Mouse (Mus musculus) lung, adult 2 months (tissue): ENCODE measurements around the gene P4ha2.

Experiments used
- CTCF ChIP-seq: fragments of 200-500 bp; IDR thresholded peaks from 2 replicates; pipeline ENCODE4 v1.5.1; 2011; ENCODE audit warnings: mild to moderate bottlenecking, low read length, control low read depth; ENCODE audit not compliant: insufficient read depth
- POLR2A ChIP-seq: fragments of 200-500 bp; IDR thresholded peaks from 2 replicates; pipeline ENCODE4 v1.6.1; 2011; ENCODE audit warnings: low read depth, mild to moderate bottlenecking, control low read depth, low read length, borderline replicate concordance; ENCODE audit errors: extremely low read depth

DNA sequence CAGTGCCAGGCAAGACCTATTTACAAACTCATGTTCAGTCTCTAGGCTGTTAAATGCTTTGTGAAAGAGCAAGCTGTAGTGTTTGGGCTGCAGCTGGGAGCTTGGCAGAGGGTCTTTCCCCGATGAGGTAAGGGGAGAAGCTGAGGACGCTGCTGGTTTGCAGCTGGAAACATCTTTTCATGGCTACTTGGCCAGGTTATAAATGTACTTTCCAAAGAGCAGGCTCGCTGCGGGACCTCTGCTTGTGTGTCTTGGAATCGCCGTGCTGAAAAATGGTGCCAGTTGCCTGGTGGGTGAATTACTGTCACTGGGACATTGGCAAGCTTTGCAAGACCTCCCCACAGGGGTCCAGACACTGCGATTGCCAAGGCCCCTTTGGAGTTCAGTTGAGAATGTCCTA is 7.3 kb downstream of the P4ha2 start:
- no peak for TF ChIP-seq POLR2A
- TF ChIP-seq CTCF: no peak
